ENCODE assay signal across 8 mouse cellular contexts in genomic region chr10:80152071-80152872, GRCm38 (mm10). TPM values are rescaled to one million over a fixed set of nuclear protein-coding genes. Genes with fewer than 3 reads are reported as not detected.
DNase-seq lines count a peak whose midpoint lies in the region; ATAC-seq lines count a peak whose summit lies in the region.

No protein-coding gene starts in this region.

- intact Hi-C loops in heart, postnatal 36 days (cut with DNase I) = no loop called here

- no peaks in the 10 kb centered on the region for H3K27me3 ChIP-seq in limb, embryonic 11.5 days (ENCODE audit: control insufficient read depth, insufficient read depth, low read length)
- no peaks in the 10 kb centered on the region for H3K27me3 ChIP-seq in midbrain, embryonic 16.5 days (ENCODE audit: control insufficient read depth, insufficient read depth, low read depth, low read length)

- DNase-seq in adrenal gland, adult 2 months = peak; percentile 73
- DNase-seq in adrenal gland, postnatal 25 days = no peak
- peak; percentile 76 for DNase-seq in 3134 (ENCODE audit: extremely low read depth, insufficient read length, low spot score)
- DNase-seq in embryo, embryonic 11 days = peak; percentile 68
- peak; percentile 59 to 71 for DNase-seq in heart, postnatal 36 days
- DNase-seq in limb, embryonic 11.5 days (ENCODE audit: low spot score) = peak; percentile 66
- no peak for DNase-seq in yolk sac, embryonic 10.5 days (ENCODE audit: low spot score)

- H3K4me1 ChIP-seq in limb, embryonic 11.5 days (ENCODE audit: control insufficient read depth, insufficient read depth, low read length) = peaks cover 47% of the 10 kb centered on the region
- peaks cover 27% of the 10 kb centered on the region for H3K4me1 ChIP-seq in midbrain, embryonic 16.5 days (ENCODE audit: control insufficient read depth, insufficient read depth, low read length)

- H3K27ac ChIP-seq in limb, embryonic 11.5 days (replicated peaks; ENCODE audit: low read depth, low read length) = peak overlapping the region; percentile 98
- H3K27ac ChIP-seq in midbrain, embryonic 16.5 days (ENCODE audit: low read length) = peak overlapping the region; percentile 100

- H3K4me2 ChIP-seq in limb, embryonic 11.5 days (ENCODE audit: low read depth, severe bottlenecking) = peak overlapping the region; percentile 95
- peak overlapping the region; percentile 99 for H3K4me2 ChIP-seq in midbrain, embryonic 16.5 days (ENCODE audit: low read length)

- H3K4me3 ChIP-seq in limb, embryonic 11.5 days (ENCODE audit: low read depth, low read length) = peak overlapping the region; percentile 99
- peak overlapping the region; percentile 93 for H3K4me3 ChIP-seq in midbrain, embryonic 16.5 days (ENCODE audit: low read depth, low read length)

- ATAC-seq in limb, embryonic 11.5 days (ENCODE audit: insufficient number of reproducible peaks, low FRiP score, low TSS enrichment, low read depth) = no peak
- ATAC-seq in midbrain, embryonic 16.5 days = no peak

- peaks cover 48% of the 10 kb centered on the region for H3K36me3 ChIP-seq in limb, embryonic 11.5 days (ENCODE audit: control insufficient read depth, insufficient read depth, low read length)
- H3K36me3 ChIP-seq in midbrain, embryonic 16.5 days (ENCODE audit: control insufficient read depth, insufficient read depth, low read length) = peaks cover 35% of the 10 kb centered on the region

- H3K9me3 ChIP-seq in limb, embryonic 11.5 days (ENCODE audit: control insufficient read depth, low read length) = no peaks in the 10 kb centered on the region
- H3K9me3 ChIP-seq in midbrain, embryonic 16.5 days (replicated peaks; ENCODE audit: control insufficient read depth, low read length, poor library complexity, severe bottlenecking) = no peaks in the 10 kb centered on the region

- 9% methylated on average over 15 of the region's 15 CpGs for WGBS in limb, embryonic 11.5 days
- 1% methylated on average over 15 of the region's 15 CpGs for WGBS in midbrain, embryonic 16.5 days

- peak overlapping the region; percentile 100 for H3K9ac ChIP-seq in limb, embryonic 11.5 days (ENCODE audit: low read length)
- peak overlapping the region; percentile 99 for H3K9ac ChIP-seq in midbrain, embryonic 16.5 days (ENCODE audit: low read depth, low read length)

RNA-seq across cellular contexts. Expression of gene Midn, which starts 4.2 kb away (rescaled TPM):
- total RNA-seq in adrenal gland, adult 2 months (2021) = 100 to 1,000 TPM in 1 of 2 experiments, 10 to 100 TPM in 1; 75.8 to 115 TPM
- polyA plus RNA-seq in adrenal gland, adult 2 months (2012; rRNA removed) = 233 and 269 TPM in 2 replicates
- total RNA-seq in adrenal gland, postnatal 25 days (2021) = 74.1 and 97.4 TPM in 2 replicates
- 100 to 1,000 TPM in 1 of 2 experiments, 10 to 100 TPM in 1; 99.9 to 117 TPM for total RNA-seq in heart, postnatal 36 days (2021)
- polyA plus RNA-seq in limb, embryonic 11.5 days (2014; fragmentation: Nextera tagmentation; extraction: Ambion mirVana) = 59.3 and 60.9 TPM in 2 replicates
- 15.5 and 21.1 TPM in 2 replicates for polyA plus RNA-seq in midbrain, embryonic 16.5 days (2015; fragmentation: Nextera tagmentation; extraction: Ambion mirVana)

RNA-seq across cellular contexts. Expression of gene Cbarp, which starts 11.6 kb away (rescaled TPM):
- 100 to 1,000 TPM in 1 of 2 experiments, 10 to 100 TPM in 1; 74.5 to 118 TPM for total RNA-seq in adrenal gland, adult 2 months (2021)
- 84.3 and 84.6 TPM in 2 replicates for polyA plus RNA-seq in adrenal gland, adult 2 months (2012; rRNA removed)
- 45.4 and 67.9 TPM in 2 replicates for total RNA-seq in adrenal gland, postnatal 25 days (2021)
- 1 to 10 TPM; 2.0 to 4.7 TPM for total RNA-seq in heart, postnatal 36 days (2021)
- polyA plus RNA-seq in limb, embryonic 11.5 days (2014; fragmentation: Nextera tagmentation; extraction: Ambion mirVana) = 4.7 and 6.5 TPM in 2 replicates
- 70.3 and 81.6 TPM in 2 replicates for polyA plus RNA-seq in midbrain, embryonic 16.5 days (2015; fragmentation: Nextera tagmentation; extraction: Ambion mirVana)

RNA-seq across cellular contexts. Expression of gene Cirbp, which starts 13.5 kb away (rescaled TPM):
- 10 to 100 TPM; 30.6 to 77.0 TPM for total RNA-seq in adrenal gland, adult 2 months (2021)
- 108 and 152 TPM in 2 replicates for polyA plus RNA-seq in adrenal gland, adult 2 months (2012; rRNA removed)
- 49.9 and 142 TPM in 2 replicates for total RNA-seq in adrenal gland, postnatal 25 days (2021)
- total RNA-seq in heart, postnatal 36 days (2021) = 10 to 100 TPM; 48.2 to 67.0 TPM
- 67.9 and 68.1 TPM in 2 replicates for polyA plus RNA-seq in limb, embryonic 11.5 days (2014; fragmentation: Nextera tagmentation; extraction: Ambion mirVana)
- polyA plus RNA-seq in midbrain, embryonic 16.5 days (2015; fragmentation: Nextera tagmentation; extraction: Ambion mirVana) = 380 and 398 TPM in 2 replicates

RNA-seq across cellular contexts. Expression of gene Atp5d, which starts 13.8 kb away (rescaled TPM):
- 100 to 1,000 TPM; 654 to 778 TPM for total RNA-seq in adrenal gland, adult 2 months (2021)
- polyA plus RNA-seq in adrenal gland, adult 2 months (2012; rRNA removed) = 5,895 and 6,727 TPM in 2 replicates
- total RNA-seq in adrenal gland, postnatal 25 days (2021) = 460 and 592 TPM in 2 replicates
- 1,000 to 10,000 TPM; 1,105 to 1,168 TPM for total RNA-seq in heart, postnatal 36 days (2021)
- polyA plus RNA-seq in limb, embryonic 11.5 days (2014; fragmentation: Nextera tagmentation; extraction: Ambion mirVana) = 416 and 426 TPM in 2 replicates
- 433 and 454 TPM in 2 replicates for polyA plus RNA-seq in midbrain, embryonic 16.5 days (2015; fragmentation: Nextera tagmentation; extraction: Ambion mirVana)

RNA-seq across cellular contexts. Expression of gene 1600002K03Rik, which starts 20.5 kb away (rescaled TPM):
- total RNA-seq in adrenal gland, adult 2 months (2021) = 10 to 100 TPM; 14.0 to 21.7 TPM
- polyA plus RNA-seq in adrenal gland, adult 2 months (2012; rRNA removed) = 25.9 and 34.5 TPM in 2 replicates
- 15.6 and 16.7 TPM in 2 replicates for total RNA-seq in adrenal gland, postnatal 25 days (2021)
- 1 to 10 TPM; 4.4 to 4.6 TPM for total RNA-seq in heart, postnatal 36 days (2021)
- polyA plus RNA-seq in limb, embryonic 11.5 days (2014; fragmentation: Nextera tagmentation; extraction: Ambion mirVana) = 5.9 and 7.2 TPM in 2 replicates
- polyA plus RNA-seq in midbrain, embryonic 16.5 days (2015; fragmentation: Nextera tagmentation; extraction: Ambion mirVana) = 11.0 and 11.4 TPM in 2 replicates

Comparison
In these comparisons a context has a peak if more than half of its experiments do, and no peak if none do; other contexts are left out.
1. DNase-seq: peak in adrenal gland, adult 2 months (single experiment), 3134 (single experiment), embryo, embryonic 11 days (single experiment), heart, postnatal 36 days (2 of 2) and limb, embryonic 11.5 days (single experiment); none in adrenal gland, postnatal 25 days (single experiment) and yolk sac, embryonic 10.5 days (single experiment).